17 mouse cellular contexts compared by ENCODE assay signal in the genomic region with DNA sequence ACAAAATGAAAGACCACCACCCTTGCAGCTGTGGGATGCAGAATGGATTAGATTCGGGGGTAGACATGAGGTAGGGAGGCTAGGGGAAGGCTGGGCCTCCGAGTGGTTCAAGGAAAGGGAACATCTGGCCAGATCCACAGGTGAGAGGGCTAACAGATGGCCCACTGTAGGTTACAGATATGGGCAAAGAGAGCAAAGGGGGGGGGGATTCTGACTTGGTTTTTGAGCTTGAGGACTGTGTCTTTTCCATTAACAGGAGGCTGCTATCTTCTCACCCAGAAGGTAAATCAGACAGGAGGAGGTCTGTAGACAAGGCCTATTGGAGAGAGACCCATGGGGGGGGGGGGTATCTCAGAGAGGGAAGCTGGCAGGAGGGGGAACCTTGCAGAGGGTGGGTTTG.
"Had no signal": no experiment of that assay in that cellular context is flagged by ENCODE, and none has a peak within 500 bp of the region (broad histone marks: within the 10 kb centered on the region; RNA-seq: fewer than 3 reads in every experiment).

No protein-coding gene starts in this region.

- H3K4me3 ChIP-seq: layer of hippocampus, adult 2 months; limb, embryonic 10.5 days; limb, embryonic 13.5 days; midbrain, embryonic 13.5 days; stomach, embryonic 15.5 days had no signal

- H3K36me3 ChIP-seq: limb, embryonic 10.5 days; limb, embryonic 13.5 days; midbrain, embryonic 13.5 days; stomach, embryonic 15.5 days had no signal

- H3K9me3 ChIP-seq: limb, embryonic 10.5 days; limb, embryonic 13.5 days; midbrain, embryonic 13.5 days; stomach, embryonic 15.5 days had no signal

- H3K9ac ChIP-seq: limb, embryonic 13.5 days; midbrain, embryonic 13.5 days; stomach, embryonic 15.5 days had no signal

- H3K4me1 ChIP-seq: limb, embryonic 10.5 days; limb, embryonic 13.5 days; stomach, embryonic 15.5 days had no signal

- H3K27me3 ChIP-seq: limb, embryonic 13.5 days; midbrain, embryonic 13.5 days; stomach, embryonic 15.5 days had no signal

- H3K4me2 ChIP-seq: limb, embryonic 13.5 days; midbrain, embryonic 13.5 days; stomach, embryonic 15.5 days had no signal

- DNase-seq: kidney, adult 2 months; kidney, postnatal 10 days; kidney, postnatal 4 days; layer of hippocampus, adult 9-11 months; lung, adult 2 months; lung, postnatal 14 days; lung, postnatal 4 days; right cerebral cortex, postnatal 14 days; right cerebral cortex, postnatal 4 days; spleen, adult 18-20 months; thymus, postnatal 25 days had no signal

- H3K27ac ChIP-seq: layer of hippocampus, adult 2 months; limb, embryonic 10.5 days; limb, embryonic 13.5 days; midbrain, embryonic 13.5 days; stomach, embryonic 15.5 days had no signal

- ATAC-seq: midbrain, embryonic 13.5 days; midbrain, embryonic 16.5 days had no signal
